Mouse (Mus musculus): Measurements from ENCODE around the gene Sdcbp2.

GRCm38 (mm10) chr2:151616551-151617329, 44.3 kb downstream of the Sdcbp2 start:
- TF ChIP-seq GATA1 (IDR thresholded peaks at IDR 0.05; ENCODE audit: borderline replicate concordance, low read length) (no peak), FLI1 (IDR thresholded peaks at IDR 0.05; ENCODE audit: low read length) (no peak)
